Mouse (Mus musculus): ENCODE measurements at regions not wholly inside any gene's neighbourhood (a gene's known extent, or its start where the extent isn't known, plus 50 kb on each side); places are given as distances from the start of the nearest gene placed in this dataset.

DNA sequence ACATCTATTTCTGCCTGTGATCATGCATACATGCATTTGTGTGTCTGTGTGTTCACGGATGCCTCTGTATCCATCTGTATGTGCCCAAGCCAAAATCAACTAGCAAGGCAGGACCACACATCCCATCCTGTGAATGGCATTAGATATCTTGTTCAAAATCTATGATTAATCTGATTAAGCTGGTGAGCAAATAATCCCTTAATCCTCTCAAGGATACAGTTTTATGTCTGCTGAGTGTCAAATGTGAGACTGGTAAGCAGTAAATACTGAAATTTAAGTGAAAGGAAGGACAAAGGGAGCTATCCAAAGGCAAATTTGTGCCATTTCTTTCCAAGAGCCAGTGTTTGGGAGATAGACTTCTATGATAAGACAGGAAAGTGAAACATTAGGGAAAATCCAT lies 683.4 kb downstream of the Cypt12 start:
- no peaks in the 10 kb centered on the region for H3K36me3 ChIP-seq (ENCODE audit: control insufficient read depth, insufficient read depth, low read length)
- DNase-seq (ENCODE audit: low spot score) = no peak
- no peak for ATAC-seq (replicated peaks; ENCODE audit: low FRiP score, low TSS enrichment, low read depth)
- H3K4me2 ChIP-seq (ENCODE audit: low read length) = no peak overlapping the region
- no peaks in the 10 kb centered on the region for H3K9me3 ChIP-seq (ENCODE audit: control insufficient read depth, low read length)
- WGBS = 92% methylated on average over 1 of the region's 1 CpGs
- H3K27me3 ChIP-seq (replicated peaks; ENCODE audit: control insufficient read depth, insufficient read depth, low read length) = no peaks in the 10 kb centered on the region
- no peak overlapping the region for H3K9ac ChIP-seq (ENCODE audit: low read length)
- no peak overlapping the region for H3K4me3 ChIP-seq (ENCODE audit: low read depth, low read length)
- no peaks in the 10 kb centered on the region for H3K4me1 ChIP-seq (replicated peaks; ENCODE audit: control insufficient read depth, insufficient read depth, low read length)
- H3K27ac ChIP-seq (ENCODE audit: low read depth) = no peak overlapping the region

GRCm38 (mm10) chr3:18634855-18635254 lies 686.6 kb downstream of the Cypt12 start:
- H3K27me3 ChIP-seq (replicated peaks; ENCODE audit: control insufficient read depth, insufficient read depth, low read length) = no peaks in the 10 kb centered on the region
- H3K4me2 ChIP-seq (ENCODE audit: low read length) = no peak overlapping the region
- no peak for ATAC-seq (replicated peaks; ENCODE audit: low FRiP score, low TSS enrichment, low read depth)
- H3K4me1 ChIP-seq (replicated peaks; ENCODE audit: control insufficient read depth, insufficient read depth, low read length) = no peaks in the 10 kb centered on the region
- H3K9me3 ChIP-seq (ENCODE audit: control insufficient read depth, low read length) = no peaks in the 10 kb centered on the region
- DNase-seq (ENCODE audit: low spot score) = no peak
- H3K9ac ChIP-seq (ENCODE audit: low read length) = no peak overlapping the region
- H3K27ac ChIP-seq (ENCODE audit: low read depth) = no peak overlapping the region
- no peaks in the 10 kb centered on the region for H3K36me3 ChIP-seq (ENCODE audit: control insufficient read depth, insufficient read depth, low read length)
- H3K4me3 ChIP-seq (ENCODE audit: low read depth, low read length) = no peak overlapping the region

DNA sequence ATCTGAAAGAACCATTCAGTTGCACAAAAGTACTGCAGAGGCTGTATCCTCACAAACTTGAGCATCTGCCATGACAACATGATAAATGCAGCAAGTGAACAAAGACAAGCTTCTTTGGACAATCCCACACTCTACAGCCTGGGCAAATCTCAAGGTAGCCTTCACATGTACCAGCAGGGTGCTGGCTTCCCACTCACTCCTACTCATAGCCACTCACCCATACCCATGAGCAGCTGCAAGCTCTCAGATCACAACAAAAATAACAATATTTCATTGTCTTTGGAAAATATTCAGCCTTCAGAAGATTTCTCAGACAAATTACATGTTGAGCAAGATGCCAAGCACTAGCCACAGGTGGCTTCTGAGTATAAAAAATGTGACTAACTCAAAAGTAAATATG lies 689.3 kb downstream of the Cypt12 start:
- no peak overlapping the region for H3K4me3 ChIP-seq (ENCODE audit: low read depth, low read length)
- no peak overlapping the region for H3K27ac ChIP-seq (ENCODE audit: low read depth)
- no peak overlapping the region for H3K9ac ChIP-seq (ENCODE audit: low read length)
- no peaks in the 10 kb centered on the region for H3K9me3 ChIP-seq (ENCODE audit: control insufficient read depth, low read length)
- DNase-seq (ENCODE audit: low spot score) = no peak
- ATAC-seq (replicated peaks; ENCODE audit: low FRiP score, low TSS enrichment, low read depth) = no peak
- H3K36me3 ChIP-seq (ENCODE audit: control insufficient read depth, insufficient read depth, low read length) = no peaks in the 10 kb centered on the region
- H3K27me3 ChIP-seq (replicated peaks; ENCODE audit: control insufficient read depth, insufficient read depth, low read length) = no peaks in the 10 kb centered on the region
- no peak overlapping the region for H3K4me2 ChIP-seq (ENCODE audit: low read length)
- no peaks in the 10 kb centered on the region for H3K4me1 ChIP-seq (replicated peaks; ENCODE audit: control insufficient read depth, insufficient read depth, low read length)

DNA sequence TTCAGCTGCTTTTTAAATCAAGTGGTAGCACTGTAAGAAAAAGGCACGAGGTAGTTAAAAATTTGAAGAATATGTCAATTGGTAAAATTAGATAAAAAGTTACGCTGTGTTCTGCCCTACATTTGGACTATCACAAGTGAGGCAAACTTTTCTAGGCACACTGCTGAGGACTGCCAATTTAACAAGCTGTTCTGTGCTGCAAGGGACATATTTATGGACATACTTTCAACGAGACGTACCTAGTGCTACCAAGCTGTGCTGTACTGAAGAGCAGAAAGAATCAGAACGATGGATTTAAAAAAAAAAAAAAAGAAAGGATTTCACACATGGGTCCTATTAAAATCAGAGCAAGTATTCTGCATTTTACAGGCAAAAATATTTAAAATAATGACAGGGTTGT lies 692.1 kb downstream of the Cypt12 start:
- 71% methylated on average over 5 of the region's 5 CpGs for WGBS
- Histone ChIP-seq H3K4me2 (ENCODE audit: low read length) (no peak overlapping the region), H3K4me1 (replicated peaks; ENCODE audit: control insufficient read depth, insufficient read depth, low read length) (no peaks in the 10 kb centered on the region), H3K27me3 (replicated peaks; ENCODE audit: control insufficient read depth, insufficient read depth, low read length) (no peaks in the 10 kb centered on the region), H3K9me3 (ENCODE audit: control insufficient read depth, low read length) (no peaks in the 10 kb centered on the region), H3K9ac (ENCODE audit: low read length) (no peak overlapping the region), H3K4me3 (ENCODE audit: low read depth, low read length) (no peak overlapping the region), H3K27ac (ENCODE audit: low read depth) (no peak overlapping the region), H3K36me3 (ENCODE audit: control insufficient read depth, insufficient read depth, low read length) (no peaks in the 10 kb centered on the region)
- ATAC-seq (replicated peaks; ENCODE audit: low FRiP score, low TSS enrichment, low read depth) (no peak), DNase-seq (ENCODE audit: low spot score) (no peak)

DNA sequence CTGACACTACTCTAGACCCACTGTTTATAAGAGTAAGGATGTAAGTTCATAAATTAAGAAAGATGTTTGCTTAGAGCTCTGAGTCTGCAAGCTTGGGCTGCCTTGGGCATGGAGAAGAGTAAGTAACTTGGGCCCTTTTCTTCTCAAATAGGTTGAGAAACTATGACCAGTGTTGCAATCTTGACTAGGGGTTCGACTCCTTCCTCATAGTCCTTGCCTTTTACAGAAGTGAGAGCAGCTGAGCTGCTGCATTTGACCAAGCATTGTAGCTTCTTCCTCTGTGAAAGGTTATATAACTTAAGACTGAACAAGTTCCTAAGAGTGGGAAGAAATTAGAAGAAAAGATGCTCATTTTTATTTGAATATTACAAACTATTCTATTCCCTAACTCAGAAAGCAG lies 693.5 kb downstream of the Cypt12 start:
- H3K36me3 ChIP-seq (ENCODE audit: control insufficient read depth, insufficient read depth, low read length) = no peaks in the 10 kb centered on the region
- WGBS = 86% methylated on average over 1 of the region's 1 CpGs
- ATAC-seq (replicated peaks; ENCODE audit: low FRiP score, low TSS enrichment, low read depth) = no peak
- no peaks in the 10 kb centered on the region for H3K9me3 ChIP-seq (ENCODE audit: control insufficient read depth, low read length)
- H3K27ac ChIP-seq (ENCODE audit: low read depth) = no peak overlapping the region
- DNase-seq (ENCODE audit: low spot score) = no peak
- H3K4me2 ChIP-seq (ENCODE audit: low read length) = no peak overlapping the region
- H3K9ac ChIP-seq (ENCODE audit: low read length) = no peak overlapping the region
- H3K27me3 ChIP-seq (replicated peaks; ENCODE audit: control insufficient read depth, insufficient read depth, low read length) = no peaks in the 10 kb centered on the region
- no peaks in the 10 kb centered on the region for H3K4me1 ChIP-seq (replicated peaks; ENCODE audit: control insufficient read depth, insufficient read depth, low read length)
- H3K4me3 ChIP-seq (ENCODE audit: low read depth, low read length) = no peak overlapping the region

DNA sequence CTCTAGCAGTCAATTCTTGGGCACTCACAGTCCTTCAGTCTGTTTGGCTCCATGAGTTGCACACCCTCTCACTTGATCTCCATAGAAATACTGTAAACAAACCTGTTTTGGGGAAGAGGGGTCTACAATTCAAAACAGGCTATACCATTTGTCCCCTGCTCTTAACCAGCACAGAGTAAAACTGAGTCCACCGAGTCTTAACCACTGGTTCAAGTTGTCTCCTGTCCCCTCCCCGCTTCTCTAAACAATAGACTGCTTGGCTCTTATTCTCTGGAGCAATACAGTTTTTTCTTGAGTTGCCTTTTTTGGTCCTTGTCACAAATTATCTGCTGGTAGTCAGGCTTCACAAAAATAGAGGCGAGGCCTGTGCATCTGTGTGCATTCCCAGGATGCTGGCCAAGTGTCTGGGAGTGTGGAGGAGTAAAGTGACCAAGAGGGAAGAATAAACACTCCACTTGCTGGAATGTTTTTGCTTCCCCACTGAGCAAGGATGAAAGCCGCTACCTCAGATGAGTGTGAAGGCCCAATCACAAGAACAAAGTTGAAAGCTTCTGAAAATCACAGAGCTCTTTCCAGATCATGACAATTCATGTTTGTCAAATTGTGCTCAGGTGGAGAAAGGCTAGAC lies 695.3 kb downstream of the Cypt12 start:
- Histone ChIP-seq H3K9ac (ENCODE audit: low read length) (no peak overlapping the region), H3K27ac (ENCODE audit: low read depth) (no peak overlapping the region), H3K36me3 (ENCODE audit: control insufficient read depth, insufficient read depth, low read length) (no peaks in the 10 kb centered on the region), H3K27me3 (replicated peaks; ENCODE audit: control insufficient read depth, insufficient read depth, low read length) (no peaks in the 10 kb centered on the region), H3K9me3 (ENCODE audit: control insufficient read depth, low read length) (no peaks in the 10 kb centered on the region), H3K4me3 (ENCODE audit: low read depth, low read length) (no peak overlapping the region), H3K4me2 (ENCODE audit: low read length) (no peak overlapping the region), H3K4me1 (replicated peaks; ENCODE audit: control insufficient read depth, insufficient read depth, low read length) (no peaks in the 10 kb centered on the region)
- 66% methylated on average over 4 of the region's 4 CpGs for WGBS
- ATAC-seq (replicated peaks; ENCODE audit: low FRiP score, low TSS enrichment, low read depth) = no peak
- no peak for DNase-seq (ENCODE audit: low spot score)

GRCm38 (mm10) chr3:18645481-18645880 lies 697.3 kb downstream of the Cypt12 start:
- DNase-seq (ENCODE audit: low spot score) (no peak), ATAC-seq (replicated peaks; ENCODE audit: low FRiP score, low TSS enrichment, low read depth) (no peak)
- WGBS = 62% methylated on average over 6 of the region's 7 CpGs
- Histone ChIP-seq H3K9me3 (ENCODE audit: control insufficient read depth, low read length) (no peaks in the 10 kb centered on the region), H3K36me3 (ENCODE audit: control insufficient read depth, insufficient read depth, low read length) (no peaks in the 10 kb centered on the region), H3K4me3 (ENCODE audit: low read depth, low read length) (no peak overlapping the region), H3K4me2 (ENCODE audit: low read length) (no peak overlapping the region), H3K4me1 (replicated peaks; ENCODE audit: control insufficient read depth, insufficient read depth, low read length) (no peaks in the 10 kb centered on the region), H3K27ac (ENCODE audit: low read depth) (no peak overlapping the region), H3K9ac (ENCODE audit: low read length) (no peak overlapping the region), H3K27me3 (replicated peaks; ENCODE audit: control insufficient read depth, insufficient read depth, low read length) (no peaks in the 10 kb centered on the region)

- DNase-seq (ENCODE audit: low spot score) (no peak), ATAC-seq (replicated peaks; ENCODE audit: low FRiP score, low TSS enrichment, low read depth) (no peak)
- Histone ChIP-seq H3K4me1 (replicated peaks; ENCODE audit: control insufficient read depth, insufficient read depth, low read length) (no peaks in the 10 kb centered on the region), H3K27me3 (replicated peaks; ENCODE audit: control insufficient read depth, insufficient read depth, low read length) (no peaks in the 10 kb centered on the region), H3K9me3 (ENCODE audit: control insufficient read depth, low read length) (no peaks in the 10 kb centered on the region), H3K36me3 (ENCODE audit: control insufficient read depth, insufficient read depth, low read length) (no peaks in the 10 kb centered on the region), H3K9ac (ENCODE audit: low read length) (no peak overlapping the region), H3K4me3 (ENCODE audit: low read depth, low read length) (no peak overlapping the region), H3K27ac (ENCODE audit: low read depth) (no peak overlapping the region), H3K4me2 (ENCODE audit: low read length) (no peak overlapping the region)
- whole genome bisulfite sequencing = 81% methylated on average over 7 of the region's 7 CpGs
Measured at GRCm38 (mm10) chr3:18645927-18646326, 697.7 kb downstream of the Cypt12 start.

DNA sequence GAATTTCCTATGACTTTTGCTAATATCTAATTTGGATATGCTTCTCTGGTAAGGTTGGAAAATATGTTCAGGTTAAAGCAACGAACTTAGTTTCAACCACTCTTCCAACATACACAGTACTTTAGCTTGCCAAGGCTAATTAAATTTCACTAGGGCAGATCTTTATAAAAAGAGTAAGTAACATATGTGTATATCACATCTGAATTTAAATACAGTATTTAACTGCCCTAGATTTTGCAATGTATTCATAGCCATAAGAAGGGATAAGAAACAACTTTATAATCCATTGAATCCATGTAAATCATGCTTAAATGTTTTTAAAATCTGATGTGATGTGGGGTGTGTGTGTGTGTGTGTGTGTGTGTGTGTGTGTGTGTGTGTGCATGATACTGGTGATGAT lies 705.3 kb downstream of the Cypt12 start:
- H3K27ac ChIP-seq (ENCODE audit: low read depth) = no peak overlapping the region
- no peak overlapping the region for H3K4me3 ChIP-seq (ENCODE audit: low read depth, low read length)
- DNase-seq (ENCODE audit: low spot score) (no peak), ATAC-seq (replicated peaks; ENCODE audit: low FRiP score, low TSS enrichment, low read depth) (no peak)
- no peaks in the 10 kb centered on the region for H3K36me3 ChIP-seq (ENCODE audit: control insufficient read depth, insufficient read depth, low read length)
- no peaks in the 10 kb centered on the region for H3K27me3 ChIP-seq (replicated peaks; ENCODE audit: control insufficient read depth, insufficient read depth, low read length)
- no peak overlapping the region for H3K4me2 ChIP-seq (ENCODE audit: low read length)
- WGBS = 86% methylated on average over 1 of the region's 1 CpGs
- H3K9me3 ChIP-seq (ENCODE audit: control insufficient read depth, low read length) = no peaks in the 10 kb centered on the region
- no peaks in the 10 kb centered on the region for H3K4me1 ChIP-seq (replicated peaks; ENCODE audit: control insufficient read depth, insufficient read depth, low read length)
- no peak overlapping the region for H3K9ac ChIP-seq (ENCODE audit: low read length)
